Mouse (Mus musculus) embryonic facial prominence, embryonic 10.5 days (tissue): ENCODE data around the gene Snupn. TPM values are rescaled to one million over a fixed set of nuclear protein-coding genes. Genes with fewer than 3 reads are reported as not detected.

Experiments used
- DNase-seq: peaks from one replicate; pipeline ENCODE4 v3.0.0-alpha.2; 2017; ENCODE audit warnings: low spot score
- H3K27ac ChIP-seq: fragments of 300-500 bp; sonication (generic); replicated peaks from 2 replicates; pipeline ENCODE4 v1.5.1; 2016; ENCODE audit warnings: mild to moderate bottlenecking
- H3K27me3 ChIP-seq: fragments of 300-500 bp; sonication (generic); replicated peaks from 2 replicates; pipeline ENCODE4 v1.6.1; 2016; ENCODE audit warnings: low read depth, mild to moderate bottlenecking; ENCODE audit not compliant: poor library complexity, severe bottlenecking
- H3K36me3 ChIP-seq: fragments of 300-500 bp; sonication (generic); replicated peaks from 2 replicates; pipeline ENCODE4 v1.6.1; 2016; ENCODE audit warnings: mild to moderate bottlenecking, moderate library complexity
- H3K4me1 ChIP-seq: fragments of 300-500 bp; sonication (generic); 2 replicates; pipeline ENCODE4 v1.6.1; 2016
- H3K4me3 ChIP-seq: fragments of 300-500 bp; sonication (generic); 2 replicates; pipeline ENCODE4 v1.5.1; 2016; ENCODE audit warnings: mild to moderate bottlenecking, moderate library complexity
- H3K9me3 ChIP-seq: fragments of 300-500 bp; sonication (generic); 2 replicates; pipeline ENCODE4 v1.6.1; 2016; ENCODE audit warnings: mild to moderate bottlenecking
- WGBS: fragments of 180-500 bp; shearing (Covaris S2); methylation state at CpG from one replicate; pipeline ENCODE4 v1.1.7; 2016; 5-methylcytosine and 5-hydroxymethylcytosine counted together
- polyA plus RNA-seq: library from polyadenylated mRNA; unstranded; fragments of >200 nt; fragmentation: Nextera tagmentation; extraction: Ambion mirVana; gene quantifications from 2 replicates; pipeline ENCODE4 v1.2.1, GENCODE M21; 2016

Snupn gene
- polyA plus RNA-seq, 1 experiment from 2014 or later = 28.1 TPM

- Histone ChIP-seq H3K27me3 (no peaks in the 10 kb centered on the region), H3K4me3 (no peak overlapping the region), H3K9me3 (no peaks in the 10 kb centered on the region; the same call in 1 of the 2 replicates), H3K36me3 (peaks cover 92% of the 10 kb centered on the region), H3K4me1 (no peaks in the 10 kb centered on the region), H3K27ac (no peak overlapping the region)
- DNase-seq = no peak
- 95% methylated on average over 1 of the region's 1 CpGs for WGBS
Measured at GRCm38 (mm10) chr9:57031756-57032155, 81.1 kb downstream of the Snupn start.

Other genes starting within 250 kb of the Snupn start
- gene Lingo1, start 154.4 kb upstream of the Snupn start, polyA plus RNA-seq = 2.1 and 2.4 TPM in 2 replicates
- gene Odf3l1, start 86.2 kb upstream of the Snupn start, polyA plus RNA-seq = not detected in 2 replicates
- 2.2 and 2.5 TPM in 2 replicates for gene Cspg4, start 85.8 kb upstream of the Snupn start, polyA plus RNA-seq
- gene Snx33, start 22.5 kb upstream of the Snupn start, polyA plus RNA-seq = 10.4 and 11.1 TPM in 2 replicates
- gene Imp3, start 13.4 kb upstream of the Snupn start, polyA plus RNA-seq = 66.3 and 69.3 TPM in 2 replicates
- gene Ptpn9, start 44.0 kb downstream of the Snupn start, polyA plus RNA-seq = 21.6 and 22.1 TPM in 2 replicates
- gene Sin3a, start 121.2 kb downstream of the Snupn start, polyA plus RNA-seq = 62.7 and 62.9 TPM in 2 replicates
- gene Man2c1, start 179.8 kb downstream of the Snupn start, polyA plus RNA-seq = 62.1 and 67.9 TPM in 2 replicates
- gene Neil1, start 197.4 kb downstream of the Snupn start, polyA plus RNA-seq = 5.7 and 5.8 TPM in 2 replicates
- 99.9 and 105 TPM in 2 replicates for gene Commd4, start 207.5 kb downstream of the Snupn start, polyA plus RNA-seq